Mouse (Mus musculus) kidney, embryonic 14.5 days (tissue): ENCODE results near the gene Pygl. TPM values are rescaled to one million over a fixed set of nuclear protein-coding genes. Genes with fewer than 3 reads are reported as not detected.

Experiments
- ATAC-seq: fragments of 200-750 bp; cut with Nextera tagmentation; 2 replicates; pipeline ENCODE4 v1.8.0; 2017; ENCODE audit warnings: moderate number of reproducible peaks, mild to moderate bottlenecking, moderate TSS enrichment, moderate library complexity; ENCODE audit not compliant: low FRiP score, low TSS enrichment
- H3K27ac ChIP-seq: fragments of 300-500 bp; sonication (generic); 2 replicates; pipeline ENCODE4 v1.5.1; 2014; ENCODE audit warnings: low read depth, mild to moderate bottlenecking, low read length, moderate library complexity, mixed read lengths
- H3K27me3 ChIP-seq: fragments of 300-500 bp; sonication (generic); 2 replicates; pipeline ENCODE4 v1.6.1; 2014; ENCODE audit warnings: mild to moderate bottlenecking, low read length; ENCODE audit not compliant: control insufficient read depth, insufficient read depth
- H3K36me3 ChIP-seq: fragments of 300-500 bp; sonication (generic); 2 replicates; pipeline ENCODE4 v1.6.1; 2014; ENCODE audit warnings: low read length, mixed read lengths; ENCODE audit not compliant: control insufficient read depth, insufficient read depth
- H3K4me1 ChIP-seq: fragments of 300-500 bp; sonication (generic); 2 replicates; pipeline ENCODE4 v1.6.1; 2014; ENCODE audit warnings: low read length, mixed read lengths; ENCODE audit not compliant: control insufficient read depth, insufficient read depth
- H3K4me2 ChIP-seq: fragments of 300-500 bp; sonication (generic); replicated peaks from 2 replicates; pipeline ENCODE4 v1.6.1; 2014; ENCODE audit warnings: low read depth, mild to moderate bottlenecking, low read length
- H3K4me3 ChIP-seq: fragments of 300-500 bp; sonication (generic); 2 replicates; pipeline ENCODE4 v1.5.1; 2014; ENCODE audit warnings: mild to moderate bottlenecking, low read length
- H3K9ac ChIP-seq: fragments of 300-500 bp; sonication (generic); 2 replicates; pipeline ENCODE4 v1.6.1; 2014; ENCODE audit warnings: low read depth, mild to moderate bottlenecking, low read length, moderate library complexity
- H3K9me3 ChIP-seq: fragments of 300-500 bp; sonication (generic); 2 replicates; pipeline ENCODE4 v1.6.1; 2016; ENCODE audit warnings: low read length; ENCODE audit not compliant: control insufficient read depth
- WGBS: fragments of 180-500 bp; shearing (Covaris S2); extraction: QIAGEN DNeasy Blood & Tissue Kit; methylation state at CpG from one replicate; pipeline ENCODE4 v1.1.7; 2014; 5-methylcytosine and 5-hydroxymethylcytosine counted together
- polyA plus RNA-seq: library from polyadenylated mRNA; unstranded; fragments of >200 nt; fragmentation: Nextera tagmentation; extraction: Ambion mirVana; gene quantifications from 2 replicates; pipeline ENCODE4 v1.2.1, GENCODE M21; 2014

Pygl gene
- polyA plus RNA-seq, 1 experiment from 2014 or later: 27.5 TPM

DNA sequence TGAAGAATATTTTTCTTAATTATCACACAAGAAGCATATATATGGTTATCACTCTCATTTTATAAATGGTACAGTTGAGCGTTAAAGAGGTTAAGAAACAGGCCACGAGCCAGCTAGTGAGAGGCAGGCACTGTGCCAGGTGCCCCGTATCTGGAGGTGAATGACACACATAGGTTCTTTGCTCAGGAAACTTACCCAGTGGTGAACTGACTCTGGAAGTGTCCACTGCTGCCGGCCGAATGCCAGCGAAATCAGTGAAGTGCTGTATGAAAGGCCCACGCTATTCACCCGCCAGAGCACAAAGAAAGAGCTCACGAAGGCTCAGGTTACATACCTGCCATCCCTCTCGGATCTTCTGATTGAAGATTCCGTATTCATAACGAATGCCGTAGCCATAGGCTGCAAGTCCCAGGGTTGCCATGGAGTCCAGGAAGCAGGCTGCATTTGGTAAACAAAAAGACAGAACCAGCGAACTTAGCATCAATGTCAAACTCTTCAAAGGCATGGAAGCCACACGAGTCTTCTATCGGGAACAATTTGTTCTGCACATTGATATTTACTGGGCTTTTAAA, 15.0 kb downstream of the Pygl start:
- Histone ChIP-seq H3K36me3 (no peaks in the 10 kb centered on the region), H3K4me3 (no peak overlapping the region), H3K4me2 (no peak overlapping the region), H3K9me3 (no peaks in the 10 kb centered on the region), H3K4me1 (no peaks in the 10 kb centered on the region), H3K27me3 (no peaks in the 10 kb centered on the region), H3K9ac (no peak overlapping the region), H3K27ac (no peak overlapping the region)
- ATAC-seq: no peak
- WGBS: 69% methylated on average over 16 of the region's 16 CpGs

DNA sequence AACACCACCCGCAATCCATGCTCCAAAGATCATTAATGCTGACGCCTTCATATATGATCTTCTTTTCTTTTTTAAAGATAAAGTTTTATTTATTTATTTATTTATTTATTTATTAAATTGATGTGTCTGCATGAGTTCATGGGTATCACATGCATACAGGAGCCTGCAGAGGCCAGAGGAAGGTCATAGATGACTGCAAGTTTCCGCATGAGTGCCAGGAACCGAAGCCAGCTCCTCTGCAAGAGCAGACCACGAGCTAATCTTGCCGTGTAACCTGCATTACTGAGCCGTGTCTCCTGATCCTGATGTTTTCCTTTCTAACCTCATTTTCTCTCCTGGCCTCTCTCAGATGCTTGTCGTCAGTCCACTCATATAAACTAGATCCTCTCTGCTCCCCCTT, 17.0 kb downstream of the Pygl start:
- Histone ChIP-seq H3K4me3 (no peak overlapping the region), H3K27me3 (no peaks in the 10 kb centered on the region), H3K9me3 (no peaks in the 10 kb centered on the region), H3K36me3 (no peaks in the 10 kb centered on the region), H3K27ac (no peak overlapping the region), H3K9ac (no peak overlapping the region), H3K4me2 (no peak overlapping the region), H3K4me1 (no peaks in the 10 kb centered on the region)
- no peak for ATAC-seq
- 52% methylated on average over 8 of the region's 8 CpGs for WGBS

DNA sequence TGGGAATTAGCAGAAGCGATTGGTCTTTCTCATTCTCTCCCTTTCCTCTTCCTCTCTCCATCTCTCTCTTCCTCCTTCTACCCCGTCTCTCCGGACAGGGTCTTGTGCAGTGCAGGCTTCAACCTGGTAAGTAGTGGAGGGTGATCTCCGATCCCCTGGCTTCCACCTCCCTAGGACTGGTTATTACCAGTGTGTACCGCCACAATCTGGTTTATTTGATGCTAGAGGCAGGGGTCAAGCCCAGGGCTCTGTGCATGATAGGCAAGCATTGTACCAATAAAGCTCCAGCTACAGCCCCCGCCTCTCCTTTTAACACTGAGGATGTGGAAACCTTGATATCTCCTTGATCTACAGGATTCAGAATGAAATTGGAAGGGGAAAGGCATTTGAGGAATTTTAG, 17.7 kb downstream of the Pygl start:
- H3K4me2 ChIP-seq: no peak overlapping the region
- H3K36me3 ChIP-seq: no peaks in the 10 kb centered on the region
- H3K9me3 ChIP-seq: no peaks in the 10 kb centered on the region
- WGBS: 84% methylated on average over 6 of the region's 6 CpGs
- peak; percentile 53; the same call in 1 of the 2 replicates for ATAC-seq
- no peaks in the 10 kb centered on the region for H3K4me1 ChIP-seq
- H3K9ac ChIP-seq: no peak overlapping the region
- no peaks in the 10 kb centered on the region for H3K27me3 ChIP-seq
- no peak overlapping the region for H3K27ac ChIP-seq
- no peak overlapping the region for H3K4me3 ChIP-seq

DNA sequence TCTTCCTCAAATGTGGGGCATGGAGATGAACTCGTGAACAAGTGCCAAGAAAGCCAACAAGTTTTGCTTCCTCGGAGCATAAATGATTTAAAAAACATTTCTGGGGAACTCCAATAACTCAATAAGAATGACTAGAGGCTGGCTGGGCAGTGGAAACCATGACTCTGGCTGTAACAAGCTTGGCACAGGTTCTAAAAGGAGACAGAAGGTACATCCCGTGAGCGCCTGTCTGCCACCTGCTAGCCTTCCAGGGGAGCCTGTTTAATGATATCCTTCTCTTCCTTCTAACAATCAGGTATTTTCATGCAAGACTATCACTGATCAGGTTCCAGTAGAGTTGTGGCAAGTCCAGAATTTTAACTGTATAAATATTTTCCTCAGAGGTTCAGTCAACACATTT, 18.8 kb downstream of the Pygl start:
- Histone ChIP-seq H3K4me2 (no peak overlapping the region), H3K4me3 (no peak overlapping the region), H3K36me3 (no peaks in the 10 kb centered on the region), H3K4me1 (no peaks in the 10 kb centered on the region), H3K27me3 (no peaks in the 10 kb centered on the region), H3K27ac (no peak overlapping the region), H3K9me3 (no peaks in the 10 kb centered on the region), H3K9ac (no peak overlapping the region)
- no peak for ATAC-seq
- WGBS: 88% methylated on average over 4 of the region's 4 CpGs

DNA sequence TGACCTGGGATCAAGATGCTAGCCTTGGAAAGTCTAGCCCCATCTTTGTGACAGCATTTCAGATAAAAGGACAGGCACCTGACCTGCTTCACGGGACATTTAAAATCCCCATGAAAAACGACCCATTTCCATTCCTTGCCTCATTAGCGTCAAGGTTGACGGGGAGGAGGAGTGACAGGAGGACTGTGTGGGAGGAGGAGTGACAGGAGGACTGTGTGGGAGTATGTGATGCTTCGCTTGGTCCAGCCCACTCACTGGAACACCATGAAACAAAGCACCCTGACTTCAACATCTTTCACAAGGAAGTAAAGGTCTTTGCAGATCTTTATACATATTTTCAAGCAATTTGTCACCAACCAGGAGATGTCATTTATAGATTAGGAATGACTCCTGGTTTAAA, 23.1 kb downstream of the Pygl start:
- Histone ChIP-seq H3K4me1 (no peaks in the 10 kb centered on the region), H3K4me2 (no peak overlapping the region), H3K9ac (no peak overlapping the region), H3K9me3 (no peaks in the 10 kb centered on the region), H3K36me3 (no peaks in the 10 kb centered on the region), H3K4me3 (no peak overlapping the region), H3K27ac (no peak overlapping the region), H3K27me3 (no peaks in the 10 kb centered on the region)
- WGBS: 27% methylated on average over 5 of the region's 5 CpGs
- ATAC-seq: peak; percentile 73

DNA sequence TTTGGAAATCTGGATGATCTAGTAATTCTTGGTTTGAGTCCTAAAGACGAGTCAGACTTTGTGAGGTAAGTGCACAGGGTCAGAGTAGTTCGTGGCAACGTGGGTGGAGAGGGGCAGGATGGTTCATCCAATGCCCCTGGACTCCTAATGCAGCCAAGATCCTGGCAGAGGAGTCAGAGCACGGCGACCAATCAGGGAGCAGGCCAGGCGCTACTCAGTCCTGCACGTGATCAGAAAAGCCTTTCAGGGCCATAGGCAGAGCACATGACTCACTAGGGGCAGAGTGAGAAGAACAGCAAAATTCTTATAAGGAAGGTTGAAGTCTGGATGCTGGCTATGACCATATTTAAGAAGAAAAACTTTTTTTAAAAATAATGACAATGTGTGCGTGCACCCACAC, 26.9 kb downstream of the Pygl start:
- Histone ChIP-seq H3K27me3 (no peaks in the 10 kb centered on the region), H3K4me2 (no peak overlapping the region)
- WGBS: 85% methylated on average over 8 of the region's 8 CpGs

DNA sequence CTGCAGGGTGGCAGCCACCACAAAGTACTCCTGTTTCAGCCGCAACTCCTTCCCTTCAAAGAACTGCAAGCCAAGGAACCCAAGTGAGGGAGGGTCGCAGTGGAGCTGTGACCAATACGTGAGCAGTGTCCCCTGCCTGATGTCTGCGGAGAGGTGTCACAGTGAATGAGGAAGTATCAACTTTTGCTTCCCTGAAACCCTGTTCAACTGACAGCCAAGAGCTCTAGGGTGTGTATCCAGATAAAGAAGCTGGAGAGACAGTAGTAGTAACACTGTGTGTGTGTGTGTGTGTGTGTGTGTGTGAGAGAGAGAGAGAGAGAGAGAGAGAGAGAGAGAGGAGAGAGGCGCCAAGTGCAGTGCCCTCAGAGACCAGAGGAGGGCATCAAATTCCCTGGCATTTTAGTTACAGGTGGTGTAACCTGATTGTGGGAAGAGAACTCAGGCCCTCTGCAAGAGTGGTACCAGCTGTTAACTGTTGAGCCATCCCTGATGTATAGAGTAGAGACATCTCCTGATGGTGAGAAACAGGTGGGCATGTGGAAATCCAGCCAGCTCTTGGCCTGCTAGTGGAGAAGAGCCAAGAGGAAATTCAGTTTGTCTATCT, 29.3 kb downstream of the Pygl start:
- H3K9ac ChIP-seq: no peak overlapping the region
- ATAC-seq: no peak
- no peaks in the 10 kb centered on the region for H3K4me1 ChIP-seq
- H3K27me3 ChIP-seq: no peaks in the 10 kb centered on the region
- H3K4me3 ChIP-seq: no peak overlapping the region
- H3K4me2 ChIP-seq: no peak overlapping the region
- WGBS: 77% methylated on average over 5 of the region's 5 CpGs
- H3K27ac ChIP-seq: no peak overlapping the region
- H3K9me3 ChIP-seq: no peaks in the 10 kb centered on the region
- H3K36me3 ChIP-seq: peaks cover 4% of the 10 kb centered on the region; the same call in 1 of the 2 replicates

More for the DNA sequence above, 26.9 kb downstream of the Pygl start:
- H3K4me3 ChIP-seq: no peak overlapping the region
- H3K27ac ChIP-seq: no peak overlapping the region
- no peaks in the 10 kb centered on the region for H3K36me3 ChIP-seq
- no peaks in the 10 kb centered on the region for H3K4me1 ChIP-seq
- no peak for ATAC-seq
- H3K9ac ChIP-seq: no peak overlapping the region
- H3K9me3 ChIP-seq: no peaks in the 10 kb centered on the region

DNA sequence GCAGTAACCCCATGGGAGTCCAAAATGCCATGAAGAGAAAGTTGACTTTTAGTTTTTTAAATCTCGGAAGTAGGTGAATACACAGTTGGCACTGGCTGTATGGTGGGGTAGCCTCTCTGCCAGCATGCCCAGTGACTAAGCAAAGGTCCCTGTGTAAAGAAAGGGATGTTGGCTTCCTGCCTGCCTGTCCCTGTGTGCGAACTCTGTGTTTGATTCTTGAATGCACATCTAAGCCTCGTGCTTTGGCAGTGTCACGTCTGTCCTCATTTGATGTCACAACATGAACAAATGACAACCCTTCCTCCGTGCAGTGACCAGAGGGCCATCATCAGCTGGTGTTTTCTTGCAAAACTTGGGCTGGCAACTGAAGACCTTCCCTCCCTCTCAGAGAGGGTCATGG, 34.9 kb downstream of the Pygl start:
- Histone ChIP-seq H3K4me2 (no peak overlapping the region), H3K27ac (no peak overlapping the region), H3K27me3 (no peaks in the 10 kb centered on the region), H3K4me1 (peaks cover 5% of the 10 kb centered on the region; the same call in 1 of the 2 replicates), H3K9me3 (no peaks in the 10 kb centered on the region), H3K36me3 (peaks cover 4% of the 10 kb centered on the region; the same call in 1 of the 2 replicates), H3K4me3 (no peak overlapping the region), H3K9ac (no peak overlapping the region)
- ATAC-seq: no peak
- WGBS: 91% methylated on average over 5 of the region's 5 CpGs

DNA sequence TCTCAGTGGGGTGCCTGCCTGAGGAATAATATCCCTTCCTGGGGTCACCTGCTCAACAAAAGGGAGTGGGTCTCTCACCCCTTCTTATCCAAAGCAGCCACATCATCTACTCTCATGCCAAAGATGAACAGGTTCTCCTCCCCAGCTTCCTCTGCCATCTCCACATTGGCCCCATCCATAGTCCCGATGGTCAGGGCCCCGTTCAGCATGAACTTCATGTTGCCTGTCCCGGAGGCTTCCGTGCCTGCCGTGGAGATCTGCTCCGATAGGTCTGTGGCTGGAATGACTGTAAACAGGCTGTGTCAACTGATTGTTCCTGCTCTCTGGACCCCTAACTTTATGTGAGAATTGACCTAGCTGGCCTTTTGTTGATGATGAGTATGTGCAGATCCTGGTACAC, 35.9 kb downstream of the Pygl start:
- 96% methylated on average over 6 of the region's 6 CpGs for WGBS
- Histone ChIP-seq H3K36me3 (peaks cover 4% of the 10 kb centered on the region; the same call in 1 of the 2 replicates), H3K27me3 (no peaks in the 10 kb centered on the region), H3K9me3 (no peaks in the 10 kb centered on the region), H3K4me3 (no peak overlapping the region), H3K4me2 (no peak overlapping the region), H3K9ac (no peak overlapping the region), H3K27ac (no peak overlapping the region), H3K4me1 (peaks cover 5% of the 10 kb centered on the region; the same call in 1 of the 2 replicates)
- ATAC-seq: no peak
